Mouse (Mus musculus): ENCODE data around the gene Acot12. TPM values are rescaled to one million over a fixed set of nuclear protein-coding genes. Genes with fewer than 3 reads are reported as not detected.

Acot12 gene
- total RNA-seq, 1 experiment from 2014 or later: 0.64 TPM

DNA sequence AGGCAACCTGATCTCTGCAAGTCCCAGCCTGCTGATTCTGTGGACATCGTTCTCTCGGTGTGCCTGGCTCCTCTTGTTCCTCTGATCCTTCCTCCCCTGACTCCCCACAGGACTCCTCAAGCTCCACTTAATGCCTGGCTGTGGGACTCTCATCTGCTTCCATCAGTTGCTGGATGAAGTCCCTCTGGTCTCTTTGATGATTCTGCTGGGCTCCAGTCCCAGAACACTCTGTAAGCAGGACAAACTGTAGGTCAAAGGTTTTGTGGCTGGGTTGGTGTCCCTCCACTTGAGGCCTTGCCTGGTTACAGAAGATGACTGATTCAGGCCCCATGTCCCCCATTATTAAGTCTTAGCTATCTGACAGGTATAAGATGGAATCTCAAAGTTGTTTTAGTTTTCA, 84.8 kb downstream of the Acot12 start:
- DNase-seq: no peak

DNA sequence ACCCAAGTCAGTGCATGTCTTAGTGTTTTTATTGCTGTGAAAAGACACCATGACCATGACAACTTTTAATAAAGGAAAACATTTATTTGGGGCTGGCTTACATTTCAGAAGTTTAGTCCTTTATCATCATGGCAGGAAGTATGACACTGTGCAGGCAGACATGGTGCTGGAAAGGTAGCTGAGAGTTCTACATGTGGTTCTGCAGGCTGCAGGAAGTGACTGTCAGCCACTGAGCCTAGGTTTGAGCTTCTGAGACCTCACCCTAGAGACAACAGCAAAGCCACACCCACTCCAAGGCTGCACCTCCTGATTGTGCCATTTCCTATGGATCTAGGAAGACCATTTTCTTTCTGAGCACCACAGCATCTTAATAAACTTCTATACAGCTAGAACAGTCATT, 86.6 kb downstream of the Acot12 start:
- no peak for DNase-seq

Small RNAs within 50 kb of the gene (microRNA-seq; reads per million reads assigned to microRNA genes)
- gene Gm27656: 0 reads per million in 2 experiments

Other genes with a start within 250 kb of the Acot12 start
- gene Zcchc9, start 66.2 kb downstream of the Acot12 start, total RNA-seq (2021): 38.9 and 55.3 TPM in 2 replicates
- not detected in 2 replicates for gene Ckmt2, start 135.4 kb downstream of the Acot12 start, total RNA-seq (2021)

All from adrenal gland, postnatal 25 days (tissue).